Mouse (Mus musculus) bone marrow, adult 2 months (tissue): ENCODE measurements at regions not wholly inside any gene's neighbourhood (a gene's known extent, or its start where the extent isn't known, plus 50 kb on each side); places are given as distances from the start of the nearest gene placed in this dataset.

Source experiments
- CTCF ChIP-seq: fragments of 200-500 bp; IDR thresholded peaks from 2 replicates; pipeline ENCODE4 v1.5.1; 2011; ENCODE audit warnings: low read length, control low read depth; ENCODE audit not compliant: control insufficient read depth, insufficient read depth
- POLR2A ChIP-seq: fragments of 200-500 bp; IDR thresholded peaks from 2 replicates; pipeline ENCODE4 v1.6.1; 2011; ENCODE audit warnings: low read depth, mild to moderate bottlenecking, control low read depth, low read length, borderline replicate concordance; ENCODE audit not compliant: control insufficient read depth

- TF ChIP-seq POLR2A (no peak), CTCF (no peak)
Observed at GRCm38 (mm10) chr2:144177268-144177667, 93.2 kb upstream of the Mgme1 start.
